Mouse (Mus musculus) heart, embryonic 15.5 days (tissue): ENCODE data around the gene Tsku. TPM values are rescaled to one million over a fixed set of nuclear protein-coding genes. Genes with fewer than 3 reads are reported as not detected.

ENCODE experiments used
- ATAC-seq: fragments of 200-750 bp; cut with Nextera tagmentation; replicated peaks from 2 replicates; pipeline ENCODE4 v1.8.0; 2017; ENCODE audit warnings: low read depth, moderate TSS enrichment; ENCODE audit not compliant: insufficient number of reproducible peaks, insufficient read depth, low FRiP score
- H3K27ac ChIP-seq: fragments of 300-500 bp; sonication (generic); 2 replicates; pipeline ENCODE4 v1.5.1; 2015; ENCODE audit warnings: mild to moderate bottlenecking, inconsistent platforms
- H3K27me3 ChIP-seq: fragments of 300-500 bp; sonication (generic); 2 replicates; pipeline ENCODE4 v1.6.1; 2015; ENCODE audit warnings: inconsistent platforms
- H3K36me3 ChIP-seq: fragments of 300-500 bp; sonication (generic); 2 replicates; pipeline ENCODE4 v1.6.1; 2015; ENCODE audit warnings: mild to moderate bottlenecking, inconsistent platforms
- H3K4me1 ChIP-seq: fragments of 300-500 bp; sonication (generic); replicated peaks from 2 replicates; pipeline ENCODE4 v1.6.1; 2015; ENCODE audit warnings: inconsistent platforms
- H3K4me2 ChIP-seq: fragments of 300-500 bp; sonication (generic); 2 replicates; pipeline ENCODE4 v1.6.1; 2015; ENCODE audit warnings: inconsistent platforms, mild to moderate bottlenecking, moderate library complexity
- H3K4me3 ChIP-seq: fragments of 300-500 bp; sonication (generic); 2 replicates; pipeline ENCODE4 v1.5.1; 2015; ENCODE audit warnings: mild to moderate bottlenecking, inconsistent platforms
- H3K9ac ChIP-seq: fragments of 300-500 bp; sonication (generic); 2 replicates; pipeline ENCODE4 v1.6.1; 2015; ENCODE audit warnings: mild to moderate bottlenecking, inconsistent platforms
- H3K9me3 ChIP-seq: fragments of 300-500 bp; sonication (generic); replicated peaks from 2 replicates; pipeline ENCODE4 v1.6.1; 2016; ENCODE audit warnings: inconsistent platforms
- WGBS: fragments of 180-500 bp; shearing (Covaris S2); methylation state at CpG from one replicate; pipeline ENCODE4 v1.1.7; 2015; ENCODE audit warnings: mixed read lengths; 5-methylcytosine and 5-hydroxymethylcytosine counted together
- polyA plus RNA-seq: library from polyadenylated mRNA; unstranded; fragments of >200 nt; fragmentation: Nextera tagmentation; extraction: Ambion mirVana; gene quantifications from 2 replicates; pipeline ENCODE4 v1.2.1, GENCODE M21; 2015

The Tsku gene
- polyA plus RNA-seq, 1 experiment from 2014 or later, result 4.6 TPM

- no peaks in the 10 kb centered on the region for H3K9me3 ChIP-seq
- peaks cover 11% of the 10 kb centered on the region for H3K4me1 ChIP-seq
- 0 out of 2 replicates have a peak, but pooled peaks cover 2% of the 10 kb centered on the region for H3K27me3 ChIP-seq
- no peaks in the 10 kb centered on the region for H3K36me3 ChIP-seq
- 50% methylated on average over 9 of the region's 9 CpGs for WGBS
- peak overlapping the region; percentile 86 for H3K4me3 ChIP-seq
- H3K4me2 ChIP-seq, result peak overlapping the region; percentile 89
- no peak for ATAC-seq
- H3K9ac ChIP-seq, result peak overlapping the region; percentile 86
- H3K27ac ChIP-seq, result no peak overlapping the region
These were observed 53.1 kb downstream of the Tsku start for GRCm38 (mm10) chr7:98307921-98308606.

GRCm38 (mm10) chr7:98307411-98307810, 53.7 kb downstream of the Tsku start:
- no peak for ATAC-seq
- H3K9ac ChIP-seq, result no peak overlapping the region
- WGBS, result 91% methylated on average over 2 of the region's 2 CpGs
- H3K27ac ChIP-seq, result no peak overlapping the region
- no peaks in the 10 kb centered on the region for H3K36me3 ChIP-seq
- H3K27me3 ChIP-seq, result 0 out of 2 replicates have a peak, but pooled peaks cover 2% of the 10 kb centered on the region
- H3K4me2 ChIP-seq, result peak overlapping the region; percentile 89
- no peaks in the 10 kb centered on the region for H3K9me3 ChIP-seq
- no peak overlapping the region for H3K4me3 ChIP-seq
- peaks cover 11% of the 10 kb centered on the region for H3K4me1 ChIP-seq

Other genes with a start within 250 kb of the Tsku start
- 5.1 and 7.5 TPM in 2 replicates for gene Myo7a, start 241.8 kb downstream of the Tsku start, polyA plus RNA-seq
- 0.08 and 0.27 TPM in 2 replicates for gene Omp, start 215.8 kb downstream of the Tsku start, polyA plus RNA-seq
- gene Capn5, start 183.1 kb downstream of the Tsku start, polyA plus RNA-seq, result 2.7 and 9.1 TPM in 2 replicates
- gene B3gnt6, start 161.8 kb downstream of the Tsku start, polyA plus RNA-seq, result 0.19 TPM in 1 of 2 replicates, not detected in the other
- gene Acer3, start 40.1 kb downstream of the Tsku start, polyA plus RNA-seq, result 16.2 and 16.9 TPM in 2 replicates
- not detected in 2 replicates for gene Gucy2d, start 79.1 kb upstream of the Tsku start, polyA plus RNA-seq
- gene Lrrc32, start 128.0 kb upstream of the Tsku start, polyA plus RNA-seq, result 7.3 and 9.1 TPM in 2 replicates